Mouse (Mus musculus): ENCODE results near the gene Gtf3c5. TPM values are rescaled to one million over a fixed set of nuclear protein-coding genes. Genes with fewer than 3 reads are reported as not detected.
A peak's percentile ranks its signal among the peaks of the same experiment; 100 is the strongest.

Gtf3c5 gene
- polyA plus RNA-seq, 1 experiment from 2014 or later = 53.5 TPM

DNA sequence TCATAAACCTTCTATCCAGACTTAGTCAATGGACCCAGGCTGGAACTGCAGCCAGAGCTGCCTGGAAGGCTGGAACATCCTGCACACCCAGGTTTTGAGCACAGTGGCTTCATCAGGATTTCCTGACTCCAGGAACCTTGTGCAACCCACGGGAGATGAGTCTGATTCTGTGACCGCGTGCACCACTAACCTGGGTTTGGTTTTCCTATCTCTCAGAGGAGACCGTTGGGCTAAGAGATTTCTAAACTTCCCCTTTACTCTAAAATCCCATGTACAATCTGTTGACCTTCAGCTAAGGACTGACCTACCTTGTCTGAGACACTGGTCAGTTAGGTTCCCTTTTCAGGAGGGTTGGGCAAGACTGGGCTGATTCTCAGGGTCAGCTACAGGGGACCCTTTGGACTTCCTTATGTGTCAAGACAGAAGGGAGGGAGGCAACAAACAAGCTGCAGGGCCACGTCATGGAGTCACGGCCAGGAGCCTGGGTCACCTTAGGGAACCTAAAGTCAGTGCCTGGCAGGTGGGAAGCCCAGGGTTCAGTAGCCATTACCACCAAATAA, 35.3 kb upstream of the Gtf3c5 start:
- H3K9ac ChIP-seq = no peak overlapping the region
- H3K4me2 ChIP-seq (replicated peaks) = no peak overlapping the region
- peaks cover 36% of the 10 kb centered on the region for H3K27me3 ChIP-seq
- peaks cover 4% of the 10 kb centered on the region; the same call in 1 of the 2 replicates for H3K4me1 ChIP-seq
- H3K4me3 ChIP-seq = no peak overlapping the region
- H3K36me3 ChIP-seq = no peaks in the 10 kb centered on the region
- H3K27ac ChIP-seq = no peak overlapping the region
- WGBS = 76% methylated on average over 6 of the region's 6 CpGs
- ATAC-seq (ENCODE audit: low FRiP score, low read depth) = no peak
- no peaks in the 10 kb centered on the region for H3K9me3 ChIP-seq

DNA sequence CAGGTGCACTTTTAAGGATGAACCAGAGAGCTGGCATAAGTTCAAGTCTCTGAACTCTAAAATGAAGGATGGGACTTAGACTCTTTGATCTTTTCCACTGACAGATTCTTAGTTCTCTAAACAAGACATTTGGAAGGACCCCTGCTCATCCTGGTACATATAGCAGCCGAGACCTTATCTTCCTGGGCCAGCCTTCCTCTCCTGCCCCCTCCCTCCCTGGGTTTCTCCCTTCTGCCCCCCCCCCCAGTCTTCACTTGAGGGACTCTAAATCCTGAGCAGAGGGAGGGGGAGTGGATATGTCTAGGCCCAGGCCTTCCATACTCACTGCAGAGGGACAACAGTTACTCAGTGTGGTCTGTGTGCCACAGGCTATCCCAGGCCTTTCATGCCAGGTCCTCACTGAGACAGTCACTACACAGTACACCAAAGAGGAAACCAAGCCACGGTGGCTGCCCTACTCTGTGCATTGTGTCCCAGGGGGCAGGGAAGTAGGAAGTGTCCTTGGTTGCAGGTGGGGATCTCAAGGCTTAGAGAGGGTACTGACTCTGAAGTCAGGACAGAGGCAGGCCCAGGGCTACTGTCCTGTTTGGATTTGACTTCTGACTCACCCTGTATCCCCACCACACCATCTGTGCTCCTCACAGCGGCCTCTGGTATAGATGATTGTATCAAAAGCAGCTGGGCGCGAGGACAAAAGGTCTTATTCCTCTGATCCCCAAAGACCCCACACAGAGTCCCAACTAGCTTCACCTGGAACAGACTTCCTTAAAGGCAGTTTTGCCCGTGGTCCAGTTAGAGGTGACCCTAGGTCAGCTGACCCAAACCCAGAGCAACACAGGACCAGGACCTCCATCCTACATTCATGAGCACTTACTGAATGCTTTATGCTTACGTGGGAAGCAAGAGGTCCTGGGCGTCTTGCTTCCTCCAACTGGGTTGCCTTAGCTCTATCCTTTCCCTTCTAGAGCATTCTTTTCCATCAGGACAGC, 34.2 kb upstream of the Gtf3c5 start:
- Histone ChIP-seq H3K36me3 (no peaks in the 10 kb centered on the region), H3K4me3 (no peak overlapping the region), H3K9ac (no peak overlapping the region), H3K9me3 (no peaks in the 10 kb centered on the region), H3K4me1 (peaks cover 4% of the 10 kb centered on the region; the same call in 1 of the 2 replicates), H3K4me2 (replicated peaks) (no peak overlapping the region), H3K27ac (no peak overlapping the region), H3K27me3 (peaks cover 36% of the 10 kb centered on the region)
- 74% methylated on average over 8 of the region's 8 CpGs for WGBS
- no peak; the same call in 1 of the 2 replicates for ATAC-seq (ENCODE audit: low FRiP score, low read depth)

- no peak overlapping the region for H3K4me3 ChIP-seq
- H3K4me2 ChIP-seq (replicated peaks) = no peak overlapping the region
- H3K9ac ChIP-seq = no peak overlapping the region
- no peak for ATAC-seq (ENCODE audit: low FRiP score, low read depth)
- 84% methylated on average over 9 of the region's 9 CpGs for WGBS
- no peaks in the 10 kb centered on the region for H3K36me3 ChIP-seq
- peaks cover 27% of the 10 kb centered on the region for H3K27me3 ChIP-seq
- no peaks in the 10 kb centered on the region for H3K9me3 ChIP-seq
- no peak overlapping the region for H3K27ac ChIP-seq
- H3K4me1 ChIP-seq = peaks cover 3% of the 10 kb centered on the region; the same call in 1 of the 2 replicates
Observed at GRCm38 (mm10) chr2:28616874-28617273, 33.3 kb upstream of the Gtf3c5 start.

- Histone ChIP-seq H3K27ac (no peak overlapping the region), H3K4me1 (no peaks in the 10 kb centered on the region), H3K4me2 (replicated peaks) (no peak overlapping the region), H3K4me3 (no peak overlapping the region), H3K27me3 (peaks cover 22% of the 10 kb centered on the region), H3K9ac (no peak overlapping the region), H3K36me3 (no peaks in the 10 kb centered on the region), H3K9me3 (no peaks in the 10 kb centered on the region)
- ATAC-seq (ENCODE audit: low FRiP score, low read depth) = no peak
- 32% methylated on average over 5 of the region's 5 CpGs for WGBS
Observed at GRCm38 (mm10) chr2:28616358-28616757, 32.8 kb upstream of the Gtf3c5 start.

- no peak overlapping the region for H3K4me3 ChIP-seq
- ATAC-seq (ENCODE audit: low FRiP score, low read depth) = no peak
- no peak overlapping the region for H3K27ac ChIP-seq
- H3K9ac ChIP-seq = no peak overlapping the region
- WGBS = 85% methylated on average over 10 of the region's 10 CpGs
- H3K9me3 ChIP-seq = no peaks in the 10 kb centered on the region
- no peak overlapping the region for H3K4me2 ChIP-seq (replicated peaks)
- H3K27me3 ChIP-seq = peaks cover 5% of the 10 kb centered on the region; the same call in 1 of the 2 replicates
- no peaks in the 10 kb centered on the region for H3K4me1 ChIP-seq
- H3K36me3 ChIP-seq = no peaks in the 10 kb centered on the region
Observed at GRCm38 (mm10) chr2:28613599-28613998, 30.0 kb upstream of the Gtf3c5 start.

DNA sequence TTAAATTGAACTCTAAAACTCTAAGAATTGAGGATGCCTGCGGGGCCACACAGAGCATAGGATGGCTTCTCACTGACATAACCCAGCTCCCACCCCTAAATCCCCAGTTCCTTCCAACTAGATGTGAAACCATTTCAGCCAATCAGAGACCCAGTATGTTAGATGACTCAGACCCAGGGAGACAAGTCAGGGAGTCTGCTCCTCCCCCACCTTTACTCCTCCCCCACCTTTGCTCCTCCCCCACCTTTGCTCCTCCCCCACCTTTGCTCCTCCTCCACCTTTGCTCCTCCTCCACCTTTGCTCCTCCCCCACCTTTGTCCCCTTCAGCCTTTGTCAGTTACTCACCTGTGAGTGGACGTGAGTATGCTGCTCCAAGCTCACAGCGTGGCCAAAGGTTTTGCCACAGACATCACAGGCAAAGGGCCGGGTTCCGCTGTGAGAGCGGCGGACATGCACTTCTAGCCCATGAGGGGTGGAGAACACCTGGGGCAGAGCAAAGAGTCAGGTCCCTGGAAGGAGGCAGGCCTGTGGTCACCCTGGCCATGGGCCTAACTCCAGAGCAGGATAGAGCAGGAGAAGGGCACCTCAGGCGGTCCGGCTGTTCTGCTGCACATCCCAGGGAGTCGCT, 29.0 kb upstream of the Gtf3c5 start:
- Histone ChIP-seq H3K9me3 (no peaks in the 10 kb centered on the region), H3K27ac (no peak overlapping the region), H3K4me3 (no peak overlapping the region), H3K4me1 (peaks cover 3% of the 10 kb centered on the region), H3K9ac (no peak overlapping the region), H3K36me3 (no peaks in the 10 kb centered on the region), H3K4me2 (replicated peaks) (no peak overlapping the region), H3K27me3 (peaks cover 5% of the 10 kb centered on the region; the same call in 1 of the 2 replicates)
- ATAC-seq (ENCODE audit: low FRiP score, low read depth) = no peak
- 63% methylated on average over 10 of the region's 10 CpGs for WGBS

DNA sequence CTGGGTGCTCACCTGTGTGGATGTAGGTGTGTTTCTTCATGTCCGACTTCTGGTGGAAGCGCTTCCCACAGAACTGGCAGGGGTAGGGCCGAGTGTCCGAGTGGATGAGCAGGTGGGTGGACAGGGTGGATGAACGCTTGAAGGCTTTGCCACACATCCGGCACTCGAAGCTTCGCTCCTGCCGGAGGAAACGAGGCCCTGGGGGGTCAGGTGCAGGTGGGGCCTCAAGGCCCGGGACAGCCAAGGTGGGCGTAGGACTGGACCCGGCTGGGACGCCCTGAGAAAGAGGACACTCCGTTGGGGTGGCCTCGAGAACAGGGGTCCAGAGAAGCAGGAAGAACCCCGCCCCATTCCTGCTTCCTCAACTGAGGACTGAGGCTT, 27.8 kb upstream of the Gtf3c5 start:
- H3K27ac ChIP-seq = no peak overlapping the region
- H3K4me2 ChIP-seq (replicated peaks) = no peak overlapping the region
- no peak for ATAC-seq (ENCODE audit: low FRiP score, low read depth)
- peaks cover 10% of the 10 kb centered on the region for H3K4me1 ChIP-seq
- no peaks in the 10 kb centered on the region for H3K36me3 ChIP-seq
- WGBS = 84% methylated on average over 17 of the region's 17 CpGs
- no peak overlapping the region for H3K4me3 ChIP-seq
- H3K9me3 ChIP-seq = no peaks in the 10 kb centered on the region
- H3K27me3 ChIP-seq = peaks cover 5% of the 10 kb centered on the region; the same call in 1 of the 2 replicates
- H3K9ac ChIP-seq = no peak overlapping the region

GRCm38 (mm10) chr2:28610716-28611406, 27.3 kb upstream of the Gtf3c5 start:
- 86% methylated on average over 12 of the region's 12 CpGs for WGBS

DNA sequence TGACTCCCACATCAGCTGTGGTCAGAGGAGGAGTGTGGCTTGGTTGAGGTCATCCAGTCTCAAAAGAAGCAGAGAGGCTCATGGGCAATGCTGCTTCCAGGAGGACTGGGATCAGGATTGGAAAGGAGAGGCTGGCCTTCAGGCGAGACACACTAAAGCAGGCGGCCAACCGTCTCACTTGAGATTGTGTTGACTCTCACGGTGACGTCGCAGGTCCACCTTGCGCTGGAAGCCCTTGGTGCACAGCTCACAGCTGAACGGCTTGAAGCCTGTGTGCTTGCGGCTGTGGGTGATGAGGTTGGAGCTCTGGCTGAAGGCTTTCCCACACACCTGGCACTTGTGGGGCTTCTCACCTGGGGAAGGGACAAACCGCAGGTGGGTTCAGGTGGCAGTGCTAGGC, 26.3 kb upstream of the Gtf3c5 start:
- no peaks in the 10 kb centered on the region for H3K9me3 ChIP-seq
- no peak overlapping the region for H3K9ac ChIP-seq
- 86% methylated on average over 10 of the region's 10 CpGs for WGBS

More at GRCm38 (mm10) chr2:28610716-28611406, 27.3 kb upstream of the Gtf3c5 start:
- H3K27ac ChIP-seq = no peak overlapping the region
- H3K4me1 ChIP-seq = peaks cover 15% of the 10 kb centered on the region
- no peak overlapping the region for H3K9ac ChIP-seq
- no peaks in the 10 kb centered on the region for H3K36me3 ChIP-seq
- peaks cover 5% of the 10 kb centered on the region; the same call in 1 of the 2 replicates for H3K27me3 ChIP-seq
- H3K9me3 ChIP-seq = no peaks in the 10 kb centered on the region
- no peak for ATAC-seq (ENCODE audit: low FRiP score, low read depth)
- H3K4me2 ChIP-seq (replicated peaks) = no peak overlapping the region
- no peak overlapping the region for H3K4me3 ChIP-seq

GRCm38 (mm10) chr2:28607341-28608165, 24.0 kb upstream of the Gtf3c5 start:
- no peaks in the 10 kb centered on the region for H3K36me3 ChIP-seq
- no peaks in the 10 kb centered on the region for H3K9me3 ChIP-seq
- H3K27ac ChIP-seq = no peak overlapping the region
- no peak overlapping the region for H3K4me3 ChIP-seq
- H3K4me2 ChIP-seq (replicated peaks) = no peak overlapping the region
- peaks cover 15% of the 10 kb centered on the region for H3K4me1 ChIP-seq
- no peaks in the 10 kb centered on the region for H3K27me3 ChIP-seq
- H3K9ac ChIP-seq = no peak overlapping the region; the same call in 1 of the 2 replicates
- ATAC-seq (ENCODE audit: low FRiP score, low read depth) = 0 out of 2 replicates have a peak, but pooled peaks have one; percentile 32
- WGBS = 39% methylated on average over 10 of the region's 10 CpGs

More for the DNA sequence above, 26.3 kb upstream of the Gtf3c5 start:
- Histone ChIP-seq H3K27me3 (no peaks in the 10 kb centered on the region), H3K4me1 (peaks cover 15% of the 10 kb centered on the region), H3K36me3 (no peaks in the 10 kb centered on the region), H3K4me2 (replicated peaks) (no peak overlapping the region), H3K27ac (no peak overlapping the region), H3K4me3 (no peak overlapping the region)
- ATAC-seq (ENCODE audit: low FRiP score, low read depth) = no peak
